Mouse (Mus musculus) liver, adult 2 months (tissue): ENCODE data around the gene Pabpn1.

Experiments
- CTCF ChIP-seq: fragments of 200-500 bp; IDR thresholded peaks from 2 replicates; pipeline ENCODE4 v1.5.1; 2011; ENCODE audit warnings: low read depth, low read length, control low read depth
- POLR2A ChIP-seq: fragments of 200-500 bp; IDR thresholded peaks from 2 replicates; pipeline ENCODE4 v1.6.1; 2011; ENCODE audit warnings: low read length, control low read depth; ENCODE audit not compliant: insufficient read depth; ENCODE audit errors: extremely low read depth

GRCm38 (mm10) chr14:54883154-54884021 is 8.9 kb upstream of the Pabpn1 start, which contains the start of the genes Bcl2l2 and Gm20521:
- TF ChIP-seq POLR2A (peak; percentile 88), CTCF (no peak)
